Mouse (Mus musculus) myocyte (in vitro differentiated cells): ENCODE data around the gene Ch25h.

Experiments
- E2F4 ChIP-seq: IDR thresholded peaks from one replicate; pipeline ENCODE4 v1.6.1; 2011; ENCODE audit warnings: mild to moderate bottlenecking, control low read depth, moderate library complexity; ENCODE audit not compliant: insufficient read depth
- MYOD1 ChIP-seq, 3 experiments: IDR thresholded peaks; one replicate each; pipeline ENCODE4 v1.6.1; 2011; ENCODE audit warnings: control low read depth in 2 of 3, low read depth in 2 of 3, mild to moderate bottlenecking in 2 of 3, moderate library complexity in 1 of 3; ENCODE audit not compliant: insufficient read length in 2 of 3, control insufficient read depth in 1 of 3
- POLR2A ChIP-seq: IDR thresholded peaks from one replicate; pipeline ENCODE4 v1.6.1; 2011; ENCODE audit warnings: low read depth, mild to moderate bottlenecking, control low read depth, moderate library complexity; ENCODE audit not compliant: insufficient read length
- POLR2AphosphoS2 ChIP-seq: IDR thresholded peaks from one replicate; pipeline ENCODE4 v1.6.1; 2011; ENCODE audit warnings: low read depth, control low read depth; ENCODE audit not compliant: insufficient read length
- TCF3 ChIP-seq: IDR thresholded peaks from one replicate; pipeline ENCODE4 v1.6.1; 2011; ENCODE audit warnings: low read depth, control low read depth; ENCODE audit not compliant: insufficient read length

DNA sequence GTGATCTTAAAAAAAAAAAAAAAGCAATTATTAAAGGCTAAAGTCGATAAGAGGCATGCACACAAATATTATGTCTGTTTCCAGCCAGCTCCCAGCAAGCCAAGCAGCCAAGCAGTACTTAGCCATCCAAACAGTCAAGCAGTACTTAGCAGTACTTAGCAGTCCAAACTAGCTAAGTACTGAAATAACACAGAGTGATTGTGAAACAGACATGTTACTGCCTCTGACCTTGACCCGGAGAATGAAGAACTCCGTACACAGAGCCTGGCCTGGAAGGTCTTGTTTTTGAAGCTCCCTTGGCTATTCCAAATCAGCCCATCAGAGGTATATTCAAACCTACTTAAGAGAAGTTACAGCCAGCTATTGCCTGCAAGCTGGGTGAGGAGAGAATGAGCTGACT, 42.2 kb upstream of the Ch25h start:
- no peak for TF ChIP-seq POLR2A
- no peak for TF ChIP-seq MYOD1 (IDR thresholded peaks at IDR 0.05; ENCODE audit: control insufficient read depth in 1 of 3, insufficient read length in 2 of 3, low read depth in 2 of 3)
- no peak for TF ChIP-seq POLR2AphosphoS2
- TF ChIP-seq TCF3 = no peak
- TF ChIP-seq E2F4 = no peak
